Mouse (Mus musculus): ENCODE data around the gene Stim2. TPM values are rescaled to one million over a fixed set of nuclear protein-coding genes. Genes with fewer than 3 reads are reported as not detected.

Stim2 gene
- polyA plus RNA-seq, 2 experiments, result 2.2 to 4.4 TPM

DNA sequence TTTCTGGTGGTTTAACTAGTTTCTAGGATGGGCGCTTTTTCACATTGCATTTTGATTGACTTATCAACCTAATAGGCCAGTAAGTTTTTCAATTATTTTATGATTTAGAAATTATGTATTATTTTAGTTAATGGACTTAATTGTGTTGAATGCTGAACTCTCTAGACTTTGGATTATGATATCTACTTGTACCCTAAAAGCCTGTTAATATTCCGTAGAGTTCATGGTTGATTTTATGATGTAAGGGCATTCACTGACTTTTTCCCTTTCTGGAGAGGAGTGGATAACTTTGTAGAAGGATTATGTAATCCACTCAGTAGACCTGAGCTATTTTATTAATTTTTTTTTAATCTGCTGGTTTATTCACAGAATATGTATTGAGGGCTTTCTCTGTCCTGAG lies 20.6 kb downstream of the Stim2 start:
- DNase-seq (ENCODE audit: low read depth in 3 of 3, low spot score in 3 of 3), result no peak
- TF ChIP-seq CTCF (IDR thresholded peaks at IDR 0.05; ENCODE audit: low read depth), result no peak
- no peak for TF ChIP-seq EP300 (IDR thresholded peaks at IDR 0.05; ENCODE audit: low read depth)
- H3K9me3 ChIP-seq (ENCODE audit: control insufficient read depth, low read length), result no peaks in the 10 kb centered on the region
- no peaks in the 10 kb centered on the region for H3K4me1 ChIP-seq (replicated peaks; ENCODE audit: control insufficient read depth in 2 of 2, insufficient read depth in 2 of 2, low read length in 1 of 2)
- H3K36me3 ChIP-seq (replicated peaks; ENCODE audit: control insufficient read depth, insufficient read depth, low read depth), result no peaks in the 10 kb centered on the region
- H3K9ac ChIP-seq (replicated peaks), result no peak overlapping the region
- no peak overlapping the region for H3K4me2 ChIP-seq (ENCODE audit: low read depth)
- no peak overlapping the region for H3K4me3 ChIP-seq (ENCODE audit: insufficient read depth in 1 of 2, low read depth in 2 of 2, low read length in 2 of 2)
- H3K27ac ChIP-seq, result no peak overlapping the region
- 68% methylated on average over 2 of the region's 2 CpGs for WGBS (ENCODE audit: insufficient replicate concordance)
- no peak for ATAC-seq (ENCODE audit: insufficient read depth)
- no peaks in the 10 kb centered on the region for H3K27me3 ChIP-seq (ENCODE audit: control insufficient read depth, insufficient read depth, low read length)

GRCm38 (mm10) chr5:54019546-54019945 lies 21.2 kb downstream of the Stim2 start:
- H3K36me3 ChIP-seq (replicated peaks; ENCODE audit: control insufficient read depth, insufficient read depth, low read depth), result no peaks in the 10 kb centered on the region
- no peak overlapping the region for H3K27ac ChIP-seq
- TF ChIP-seq CTCF (IDR thresholded peaks at IDR 0.05; ENCODE audit: low read depth), result no peak
- no peak for TF ChIP-seq EP300 (IDR thresholded peaks at IDR 0.05; ENCODE audit: low read depth)
- H3K27me3 ChIP-seq (ENCODE audit: control insufficient read depth, insufficient read depth, low read length), result no peaks in the 10 kb centered on the region
- H3K9ac ChIP-seq (replicated peaks), result no peak overlapping the region
- peaks cover 0 to under 1% of the 10 kb centered on the region in 2 experiments; a peak in 1 of 4 replicates for H3K4me1 ChIP-seq (replicated peaks; ENCODE audit: control insufficient read depth in 2 of 2, insufficient read depth in 2 of 2, low read length in 1 of 2)
- ATAC-seq (ENCODE audit: insufficient read depth) (no peak), DNase-seq (ENCODE audit: low read depth in 3 of 3, low spot score in 3 of 3) (no peak)
- no peak overlapping the region for H3K4me3 ChIP-seq (ENCODE audit: insufficient read depth in 1 of 2, low read depth in 2 of 2, low read length in 2 of 2)
- H3K4me2 ChIP-seq (ENCODE audit: low read depth), result no peak overlapping the region
- WGBS (ENCODE audit: insufficient replicate concordance), result 55% methylated on average over 4 of the region's 4 CpGs
- H3K9me3 ChIP-seq (ENCODE audit: control insufficient read depth, low read length), result no peaks in the 10 kb centered on the region

DNA sequence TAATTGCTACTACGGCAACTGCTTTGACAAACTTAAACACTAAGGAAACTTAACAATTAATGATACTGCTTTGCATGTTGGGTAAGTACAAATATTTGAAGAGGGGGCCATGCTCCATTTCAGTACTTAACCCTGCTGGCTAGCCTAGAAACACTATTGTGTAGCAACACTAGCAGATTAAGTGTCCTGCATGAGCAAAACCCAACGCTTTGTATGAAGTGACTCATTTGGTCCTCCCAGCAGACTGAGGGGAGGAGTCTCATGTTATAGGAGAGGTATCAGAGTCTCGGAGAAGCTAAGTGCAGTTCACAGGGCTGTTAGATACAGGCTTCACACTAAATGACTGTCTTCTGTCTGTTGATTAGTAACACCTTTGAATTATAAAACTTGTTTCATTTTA lies 26.3 kb downstream of the Stim2 start:
- ATAC-seq (ENCODE audit: insufficient read depth) (no peak), DNase-seq (ENCODE audit: low read depth in 3 of 3, low spot score in 3 of 3) (peak in 1 of 3 experiments; percentile 13)
- TF ChIP-seq EP300 (IDR thresholded peaks at IDR 0.05; ENCODE audit: low read depth), result no peak
- TF ChIP-seq CTCF (IDR thresholded peaks at IDR 0.05; ENCODE audit: low read depth), result no peak
- WGBS (ENCODE audit: insufficient replicate concordance), result 51% methylated on average over 3 of the region's 3 CpGs
- H3K4me1 ChIP-seq (replicated peaks; ENCODE audit: control insufficient read depth in 2 of 2, insufficient read depth in 2 of 2, low read length in 1 of 2), result peaks cover 0 to 9% of the 10 kb centered on the region in 2 experiments; a peak in 1 of 4 replicates
- no peaks in the 10 kb centered on the region for H3K9me3 ChIP-seq (ENCODE audit: control insufficient read depth, low read length)
- H3K4me3 ChIP-seq (ENCODE audit: insufficient read depth in 1 of 2, low read depth in 2 of 2, low read length in 2 of 2), result no peak overlapping the region
- no peak overlapping the region for H3K9ac ChIP-seq (replicated peaks)
- H3K36me3 ChIP-seq (replicated peaks; ENCODE audit: control insufficient read depth, insufficient read depth, low read depth), result no peaks in the 10 kb centered on the region
- no peak overlapping the region for H3K4me2 ChIP-seq (ENCODE audit: low read depth)
- H3K27ac ChIP-seq, result no peak overlapping the region
- no peaks in the 10 kb centered on the region for H3K27me3 ChIP-seq (ENCODE audit: control insufficient read depth, insufficient read depth, low read length)

- no peak overlapping the region for H3K27ac ChIP-seq
- ATAC-seq (ENCODE audit: insufficient read depth) (no peak), DNase-seq (ENCODE audit: low read depth in 3 of 3, low spot score in 3 of 3) (peak in 1 of 3 experiments; percentile 10)
- no peaks in the 10 kb centered on the region for H3K27me3 ChIP-seq (ENCODE audit: control insufficient read depth, insufficient read depth, low read length)
- no peaks in the 10 kb centered on the region for H3K9me3 ChIP-seq (ENCODE audit: control insufficient read depth, low read length)
- TF ChIP-seq CTCF (IDR thresholded peaks at IDR 0.05; ENCODE audit: low read depth), result no peak
- no peak for TF ChIP-seq EP300 (IDR thresholded peaks at IDR 0.05; ENCODE audit: low read depth)
- H3K36me3 ChIP-seq (replicated peaks; ENCODE audit: control insufficient read depth, insufficient read depth, low read depth), result no peaks in the 10 kb centered on the region
- peaks cover 0 to 12% of the 10 kb centered on the region in 2 experiments; a peak in 1 of 4 replicates for H3K4me1 ChIP-seq (replicated peaks; ENCODE audit: control insufficient read depth in 2 of 2, insufficient read depth in 2 of 2, low read length in 1 of 2)
- WGBS (ENCODE audit: insufficient replicate concordance), result 68% methylated on average over 2 of the region's 2 CpGs
- H3K9ac ChIP-seq (replicated peaks), result no peak overlapping the region
- no peak overlapping the region for H3K4me3 ChIP-seq (ENCODE audit: insufficient read depth in 1 of 2, low read depth in 2 of 2, low read length in 2 of 2)
- H3K4me2 ChIP-seq (ENCODE audit: low read depth), result no peak overlapping the region
Measured at GRCm38 (mm10) chr5:54025630-54026029, 27.3 kb downstream of the Stim2 start.

DNA sequence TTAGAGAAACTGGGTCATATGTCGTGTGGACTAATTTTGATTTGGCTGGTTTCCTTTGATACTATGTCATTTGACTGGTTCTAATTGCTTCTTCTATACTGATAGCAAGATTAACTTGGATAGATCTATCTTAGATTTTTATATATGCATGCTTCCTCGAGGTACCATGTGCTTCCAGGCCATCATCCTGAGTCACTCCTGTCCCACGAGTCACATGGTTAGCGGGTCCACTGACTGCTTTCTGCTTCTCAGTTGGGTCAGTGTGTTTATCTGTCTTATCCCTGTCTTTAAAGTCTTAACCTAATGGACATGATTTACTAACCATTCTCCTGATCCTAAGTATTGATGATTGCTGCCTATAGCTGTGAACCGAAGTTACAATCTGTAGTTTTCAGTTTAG lies 34.9 kb downstream of the Stim2 start:
- WGBS (ENCODE audit: insufficient replicate concordance), result 65% methylated on average over 5 of the region's 5 CpGs
- no peak overlapping the region for H3K27ac ChIP-seq

More for the DNA sequence above, 34.9 kb downstream of the Stim2 start:
- no peak for TF ChIP-seq EP300 (IDR thresholded peaks at IDR 0.05; ENCODE audit: low read depth)
- TF ChIP-seq CTCF (IDR thresholded peaks at IDR 0.05; ENCODE audit: low read depth), result no peak
- H3K9me3 ChIP-seq (ENCODE audit: control insufficient read depth, low read length), result no peaks in the 10 kb centered on the region
- H3K4me2 ChIP-seq (ENCODE audit: low read depth), result no peak overlapping the region
- DNase-seq (ENCODE audit: low read depth in 3 of 3, low spot score in 3 of 3) (no peak), ATAC-seq (ENCODE audit: insufficient read depth) (no peak)
- no peaks in the 10 kb centered on the region for H3K36me3 ChIP-seq (replicated peaks; ENCODE audit: control insufficient read depth, insufficient read depth, low read depth)
- peaks cover 0 to 3% of the 10 kb centered on the region in 2 experiments; a peak in 2 of 4 replicates for H3K4me1 ChIP-seq (replicated peaks; ENCODE audit: control insufficient read depth in 2 of 2, insufficient read depth in 2 of 2, low read length in 1 of 2)
- no peak overlapping the region for H3K9ac ChIP-seq (replicated peaks)
- no peaks in the 10 kb centered on the region for H3K27me3 ChIP-seq (ENCODE audit: control insufficient read depth, insufficient read depth, low read length)
- no peak overlapping the region for H3K4me3 ChIP-seq (ENCODE audit: insufficient read depth in 1 of 2, low read depth in 2 of 2, low read length in 2 of 2)
